In the genomic region with DNA sequence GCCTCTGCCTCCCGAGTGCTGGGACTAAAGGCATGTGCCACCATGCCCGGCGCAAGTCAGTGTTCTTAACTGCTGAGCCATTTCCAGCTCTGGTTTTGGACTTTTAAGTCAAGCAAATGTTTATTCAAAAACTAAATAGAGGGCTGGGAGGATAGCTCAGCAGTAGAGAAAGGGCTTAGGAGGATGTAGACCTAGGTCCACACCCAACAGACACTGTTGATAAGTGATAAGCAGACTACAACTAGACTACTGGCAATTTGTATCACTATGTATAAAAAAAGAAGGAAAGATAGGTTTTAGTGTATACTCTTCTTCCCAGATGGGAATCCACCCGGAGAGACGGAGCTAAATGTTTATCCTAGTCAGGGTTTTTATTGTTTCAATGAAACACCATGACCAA, we compare ENCODE assay signal across 1 mouse cellular context.
TF ChIP-seq lines count a peak whose summit lies in the region.

No protein-coding gene starts in this region.

TF ChIP-seq in MEL, 35 proteins besides CTCF, POLR2A, EP300 and RAD21 (continued from another document):
- TF ChIP-seq ZNF384 (IDR thresholded peaks at IDR 0.05; ENCODE audit: low read depth, low read length) (peak; percentile 67), E2F4 (IDR thresholded peaks at IDR 0.05; ENCODE audit: borderline replicate concordance, low read depth, low read length) (no peak), GATA1 (IDR thresholded peaks at IDR 0.05; ENCODE audit: low read depth, low read length) (peak; percentile 93), ZMIZ1 (IDR thresholded peaks at IDR 0.05; ENCODE audit: low read depth, low read length) (no peak), MXI1 (IDR thresholded peaks at IDR 0.05; ENCODE audit: low read depth, low read length) (no peak), ELF1 (IDR thresholded peaks at IDR 0.05; ENCODE audit: low read depth, low read length) (no peak), ZC3H11A (IDR thresholded peaks at IDR 0.05; ENCODE audit: low read depth, low read length) (no peak), CHD2 (IDR thresholded peaks at IDR 0.05; ENCODE audit: low read length) (no peak), SIN3A (IDR thresholded peaks at IDR 0.05; ENCODE audit: low read length) (no peak; the same call in 1 of the 2 replicates), NELFE (IDR thresholded peaks at IDR 0.05; ENCODE audit: low read depth, low read length) (no peak; the same call in 1 of the 2 replicates), KAT2A (conservative IDR thresholded peaks at IDR 0.05; ENCODE audit: low read depth, low read length) (no peak), RCOR1 (IDR thresholded peaks at IDR 0.05; ENCODE audit: low read depth, low read length) (peak; percentile 64), USF1 (IDR thresholded peaks at IDR 0.05; ENCODE audit: low read depth, low read length) (no peak), POLR2AphosphoS5 (IDR thresholded peaks at IDR 0.05; ENCODE audit: borderline replicate concordance, low read depth, low read length) (no peak), MAZ (IDR thresholded peaks at IDR 0.05; ENCODE audit: low read depth, low read length) (no peak), TBP (IDR thresholded peaks at IDR 0.05; ENCODE audit: low read depth, low read length) (no peak), BHLHE40 (IDR thresholded peaks at IDR 0.05; ENCODE audit: borderline replicate concordance, low read depth, low read length) (no peak), TAL1 (IDR thresholded peaks at IDR 0.05; ENCODE audit: low read length) (peak; percentile 62), MYC (IDR thresholded peaks at IDR 0.05; ENCODE audit: low read depth, low read length) (peak; percentile 13; the same call in 1 of the 2 replicates), MAFK (IDR thresholded peaks at IDR 0.05; ENCODE audit: borderline replicate concordance, low read depth, low read length) (peak; percentile 50; the same call in 1 of the 2 replicates), ETS1 (IDR thresholded peaks at IDR 0.05; ENCODE audit: low read depth, low read length) (peak; percentile 36; the same call in 1 of the 2 replicates), POLR2AphosphoS2 (IDR thresholded peaks at IDR 0.05; ENCODE audit: low read length) (no peak)
